Mouse (Mus musculus): ENCODE data around the gene Haus8.
A peak's percentile ranks its signal among the peaks of the same experiment; 100 is the strongest.
"Not testable (repeated sequence)": the region's sequence is repeated elsewhere in the genome, so short reads cannot be mapped to it uniquely, and the experiment has no call there.

The Haus8 gene

DNA sequence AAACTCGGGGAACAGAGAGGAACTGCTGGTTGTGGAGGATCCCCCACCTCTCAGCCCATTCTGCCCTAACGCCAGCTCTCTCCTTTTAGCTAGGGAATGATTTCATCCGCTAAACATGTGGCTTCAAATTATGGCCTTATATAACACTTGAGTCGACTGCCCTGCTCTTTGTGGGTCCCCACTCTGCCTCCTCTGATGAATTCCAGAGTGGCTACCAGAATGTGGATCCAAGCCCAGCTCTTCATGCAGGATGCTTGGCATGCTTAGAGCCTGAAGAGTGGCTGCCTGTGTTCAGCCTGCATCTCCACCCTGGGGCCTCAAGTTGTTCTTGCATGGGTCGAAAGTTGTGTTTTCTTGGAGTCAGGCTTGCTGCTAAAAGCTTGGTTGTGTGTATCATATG lies 9.9 kb upstream of the Haus8 start:
- DNase-seq (ENCODE audit: low spot score): no peak

DNA sequence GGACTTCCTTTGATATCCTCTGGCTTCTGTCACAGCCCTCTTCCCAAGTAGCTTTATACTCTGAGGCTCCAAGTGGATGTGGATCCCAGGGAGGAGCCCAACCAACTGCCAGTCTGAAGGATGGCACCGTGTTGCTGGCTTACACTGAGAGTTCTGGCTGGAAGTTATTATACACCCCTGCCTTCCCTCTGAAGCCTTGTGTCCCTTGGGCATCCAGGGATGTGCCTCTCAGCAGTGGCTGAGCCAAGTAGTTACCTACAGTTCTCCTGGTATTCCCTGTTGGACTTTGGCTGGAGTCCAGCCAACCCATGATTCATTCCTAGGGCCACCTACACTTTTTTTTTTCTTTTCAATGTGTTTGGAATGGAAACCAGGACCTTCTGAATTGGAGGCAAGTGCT lies 9.0 kb upstream of the Haus8 start:
- not testable (repeated sequence) for DNase-seq (ENCODE audit: low spot score)

DNA sequence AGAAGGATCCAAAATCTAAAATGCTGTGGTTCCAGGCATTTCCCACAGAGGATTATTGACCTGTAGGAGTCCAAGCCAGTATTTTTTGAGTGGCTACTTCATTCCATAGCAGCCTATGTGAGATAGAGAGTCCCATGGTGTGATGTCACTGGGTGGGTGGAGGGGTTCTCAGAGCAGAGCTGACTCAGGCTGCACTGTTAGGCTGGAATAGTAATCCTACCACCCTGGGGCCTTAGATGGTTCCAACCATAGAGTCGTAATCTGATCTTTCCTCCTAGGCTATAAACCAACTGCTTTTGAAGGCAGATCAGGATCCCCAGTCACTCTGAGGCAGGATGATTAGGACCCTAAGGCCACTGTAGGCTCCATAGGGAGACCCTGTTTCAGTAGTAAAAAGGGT lies 6.7 kb upstream of the Haus8 start:
- DNase-seq (ENCODE audit: low spot score): not testable (repeated sequence)

DNA sequence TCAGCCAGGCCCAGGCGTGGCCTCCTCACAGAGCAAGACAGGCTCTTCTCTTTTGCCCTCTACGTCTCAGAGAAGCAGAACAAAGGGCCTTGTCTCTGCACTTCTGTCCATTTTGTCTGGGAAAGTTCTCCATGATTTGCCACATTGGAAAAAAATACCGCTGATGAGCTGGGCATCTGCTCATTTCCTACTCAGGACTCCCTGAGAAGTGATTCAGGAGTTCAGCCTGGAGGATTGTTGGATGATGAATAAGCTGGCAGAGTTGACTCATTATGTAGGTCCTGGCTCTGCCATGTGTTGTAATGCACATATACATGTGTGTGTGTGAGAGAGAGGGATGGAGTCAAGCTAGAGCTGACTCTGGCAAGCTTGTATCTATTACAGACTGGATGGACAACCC lies 3.4 kb upstream of the Haus8 start:
- no peak for DNase-seq (ENCODE audit: low spot score)

DNA sequence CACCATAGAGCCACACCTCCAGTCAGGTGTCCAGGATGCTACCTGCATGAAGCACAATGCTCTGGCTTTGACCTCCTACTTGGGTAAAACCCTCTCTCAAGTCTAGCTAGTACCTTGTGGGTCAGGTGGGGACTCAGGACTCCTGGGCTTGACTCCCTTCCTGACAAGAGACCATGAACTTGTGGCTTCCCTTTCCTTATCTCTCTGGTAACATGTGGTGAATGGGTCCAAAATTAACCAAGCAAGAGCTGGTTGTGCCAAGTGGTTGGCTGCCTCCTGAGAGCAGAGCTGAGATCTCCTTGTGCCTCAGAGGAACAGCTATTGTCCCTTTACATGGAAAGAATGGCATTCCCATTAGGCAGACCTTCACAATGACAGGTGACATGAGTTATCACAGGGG lies 1.7 kb upstream of the Haus8 start:
- no peak for DNase-seq (ENCODE audit: low spot score)

DNA sequence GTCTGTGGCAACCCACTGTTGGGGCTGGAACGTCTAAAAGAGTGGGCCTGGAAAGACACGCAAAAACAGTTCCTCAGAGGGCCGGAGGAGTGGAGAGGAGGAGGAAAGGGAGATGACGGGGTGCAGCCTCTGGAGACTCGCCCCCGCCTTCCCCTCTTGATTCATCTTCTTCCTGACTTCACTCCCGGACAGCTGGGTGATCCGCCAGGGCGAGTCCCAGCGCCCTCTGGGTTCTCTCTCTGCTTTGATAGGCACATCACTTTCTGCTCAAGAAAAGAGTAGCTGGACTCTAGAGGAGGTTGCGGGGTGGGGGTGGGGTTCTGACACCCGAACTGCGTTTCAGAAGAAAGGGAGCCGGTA lies 397 bp upstream of the Haus8 start:
- DNase-seq (ENCODE audit: low spot score): peak; percentile 32

DNA sequence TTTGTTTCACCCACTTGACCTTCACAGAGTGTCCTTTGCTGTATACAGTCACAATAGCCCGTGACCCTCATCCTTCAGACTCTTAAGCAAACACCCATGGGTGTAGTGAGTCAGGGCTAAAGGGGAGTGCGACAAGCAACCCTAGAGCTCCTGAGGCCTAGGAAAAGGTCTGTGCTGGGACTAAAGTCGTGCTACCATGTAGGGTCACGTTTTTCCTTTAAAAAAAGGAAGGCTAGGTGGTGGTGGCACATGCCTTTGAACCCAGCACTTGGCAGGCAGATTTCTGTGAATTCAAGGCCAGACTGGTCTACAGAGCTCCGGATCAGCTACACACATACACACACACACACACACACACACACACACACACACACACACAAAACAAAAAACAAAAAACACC lies 1.1 kb downstream of the Haus8 start:
- DNase-seq (ENCODE audit: low spot score): no peak

DNA sequence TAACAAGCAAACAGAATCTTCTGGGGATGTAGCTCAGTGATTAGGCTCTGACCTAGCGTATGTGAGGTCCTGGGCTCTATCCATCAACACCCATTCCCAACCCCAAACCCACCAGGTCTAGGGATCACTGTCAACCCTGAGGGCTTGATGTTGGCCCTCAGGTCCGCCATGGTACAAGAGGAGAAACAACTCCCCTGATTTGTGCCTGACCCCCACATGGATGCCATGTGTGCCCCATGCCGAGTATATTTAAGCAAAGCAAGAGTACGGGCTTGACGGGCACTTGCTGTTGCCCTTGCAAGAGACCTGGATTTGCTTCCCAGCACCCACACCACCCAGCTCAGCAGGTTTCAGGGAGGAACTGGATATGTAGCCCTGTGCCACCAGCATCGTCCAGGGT lies 4.4 kb downstream of the Haus8 start:
- not testable (repeated sequence) for DNase-seq (ENCODE audit: low spot score)

DNA sequence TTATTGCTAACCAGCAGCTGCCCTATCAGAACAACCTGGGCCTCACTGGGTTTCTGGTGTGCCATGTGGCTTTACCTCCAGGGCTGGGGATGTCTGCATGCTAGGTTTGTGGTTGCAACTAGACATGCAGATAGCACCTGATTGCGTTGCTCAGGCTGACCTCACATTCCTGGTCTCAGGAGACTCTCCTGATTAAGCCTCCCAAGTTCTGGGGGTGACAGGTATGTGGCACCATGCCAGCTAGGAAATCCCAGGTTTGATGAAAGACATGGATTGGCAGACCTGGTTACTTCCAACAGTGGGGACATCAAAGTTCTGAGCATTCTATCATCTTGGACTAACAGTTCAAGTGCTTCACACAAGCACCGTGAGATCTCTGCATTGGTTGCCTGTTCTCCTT lies 5.0 kb downstream of the Haus8 start:
- DNase-seq (ENCODE audit: low spot score): no peak

DNA sequence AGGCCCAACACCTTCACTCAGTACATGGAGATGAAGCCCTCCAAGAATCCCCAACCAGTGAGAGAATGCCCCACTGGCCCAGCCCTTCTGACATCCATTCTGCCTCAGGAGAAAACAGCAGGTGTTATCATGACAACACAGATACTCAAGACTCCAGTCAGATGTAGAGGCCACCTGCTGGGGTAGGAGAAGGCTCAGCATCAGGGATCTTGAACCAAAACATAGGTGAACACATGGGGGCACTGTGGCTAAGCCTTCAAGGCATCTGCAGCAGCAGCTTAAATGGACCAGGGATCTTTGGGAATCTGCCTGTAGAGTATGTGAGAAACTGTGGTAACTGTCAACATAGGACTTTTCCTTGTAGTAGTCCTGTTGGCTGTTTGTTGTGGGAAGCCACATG lies 11.5 kb downstream of the Haus8 start:
- DNase-seq (ENCODE audit: low spot score): no peak

DNA sequence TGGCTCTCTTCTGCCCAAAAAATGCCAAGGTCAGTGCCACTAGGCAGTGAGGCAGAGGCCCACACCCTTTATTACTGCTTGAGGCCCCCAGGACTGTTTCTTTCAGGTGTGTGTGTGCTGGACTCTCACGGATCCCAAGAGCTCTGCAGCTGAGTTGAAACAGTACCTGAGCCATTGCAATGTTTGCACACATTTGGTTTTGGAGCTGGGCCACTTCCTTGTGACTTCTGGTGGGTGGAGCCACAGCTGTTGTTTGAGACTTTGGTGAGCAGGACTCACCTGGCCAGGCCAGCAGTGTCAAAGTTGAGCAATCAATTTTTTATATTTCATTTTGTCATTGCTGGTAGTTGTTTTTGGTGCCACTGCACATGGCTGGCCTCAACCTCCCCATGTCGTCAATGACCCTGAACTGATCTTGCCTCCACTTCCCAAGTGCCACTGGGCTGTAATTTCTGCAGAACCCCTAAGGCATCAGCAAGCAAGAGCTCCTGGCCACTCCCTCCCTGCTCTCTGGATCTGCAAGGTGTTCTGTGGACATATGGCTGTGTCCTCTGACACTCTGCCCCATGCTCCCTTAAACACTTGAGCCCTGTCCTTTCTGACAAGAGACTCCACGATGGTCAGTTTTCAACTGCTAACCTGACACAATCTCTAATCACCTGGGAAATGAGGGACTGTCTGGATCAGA lies 16.0 kb downstream of the Haus8 start:
- DNase-seq (ENCODE audit: low spot score): no peak

DNA sequence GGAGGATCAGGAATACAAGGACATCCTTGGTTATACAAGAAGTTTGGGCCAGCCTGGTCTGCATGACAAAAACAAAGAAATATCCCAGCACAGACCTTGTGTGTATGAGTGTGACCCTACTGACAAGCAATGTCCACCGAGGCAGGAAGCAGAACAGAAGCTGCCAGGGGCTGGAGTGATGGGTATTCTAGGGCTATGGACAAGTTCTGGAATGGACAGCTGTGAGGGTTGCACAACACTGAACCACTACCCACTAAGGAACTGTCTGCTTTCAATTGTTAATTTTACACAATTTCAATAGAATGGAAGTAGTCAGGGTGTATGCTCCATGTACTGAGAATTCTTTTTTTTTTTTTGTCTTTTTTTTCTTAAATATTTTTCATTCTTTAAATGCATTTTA lies 24.5 kb downstream of the Haus8 start:
- no peak for DNase-seq (ENCODE audit: low spot score)

DNA sequence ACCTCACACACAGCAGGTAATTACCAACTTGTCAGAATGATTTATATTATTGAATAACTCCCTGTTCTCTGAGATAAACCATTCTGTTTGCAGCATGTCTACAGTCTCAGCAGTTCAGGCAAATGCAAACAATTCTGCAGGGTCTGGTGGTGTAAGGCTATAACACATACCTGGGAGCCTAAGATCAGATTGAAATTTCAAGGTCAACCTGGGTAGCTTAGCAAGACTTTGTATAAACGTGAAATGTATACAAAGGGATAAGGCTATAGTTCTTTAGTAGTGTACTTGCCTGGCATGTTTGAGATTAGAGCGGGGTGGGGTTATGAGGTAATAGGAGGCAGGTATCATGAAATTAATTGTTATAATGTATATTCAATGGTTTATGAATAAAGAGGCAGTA lies 30.0 kb downstream of the Haus8 start:
- no peak for DNase-seq (ENCODE audit: low spot score)

DNA sequence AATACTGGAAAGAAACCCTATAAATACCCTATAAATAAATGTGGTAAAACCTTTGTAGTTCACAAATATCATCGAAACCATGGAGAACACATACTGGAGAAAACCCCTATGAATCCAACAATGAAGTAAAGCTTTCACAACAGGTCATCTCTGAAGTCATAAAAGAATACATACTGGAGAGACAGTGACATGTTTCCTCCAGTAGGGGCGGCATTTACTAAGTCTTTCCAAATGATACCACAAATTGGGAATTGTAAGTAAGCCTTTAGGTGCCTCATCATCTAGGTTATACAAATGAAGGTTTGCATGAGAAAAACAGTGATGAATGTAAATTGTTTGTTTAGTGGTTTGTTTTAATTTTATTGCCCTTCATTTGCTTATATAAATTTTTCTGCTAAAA lies 48.2 kb downstream of the Haus8 start:
- DNase-seq (ENCODE audit: low spot score): no peak

DNA sequence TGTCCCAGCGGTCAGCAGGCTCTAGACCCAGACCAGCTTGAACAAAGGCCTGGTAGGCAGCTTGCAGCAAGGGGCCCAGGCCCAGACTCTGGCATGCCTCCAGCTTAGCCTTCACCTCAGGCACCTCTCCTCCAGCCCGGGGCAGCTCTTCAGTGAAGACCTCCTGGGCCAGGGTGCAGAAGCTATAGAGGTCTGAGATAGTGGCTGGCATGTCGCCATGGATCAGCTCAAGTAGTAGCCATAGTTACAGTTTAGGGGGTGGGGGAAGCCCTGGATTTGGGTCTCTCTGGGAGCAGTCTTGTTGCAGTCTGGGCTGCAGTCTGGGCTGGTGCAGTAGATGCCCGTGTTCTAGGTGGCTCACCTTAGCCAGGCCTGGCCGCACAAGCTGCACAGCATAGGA lies 58.5 kb downstream of the Haus8 start:
- not testable (repeated sequence) for DNase-seq (ENCODE audit: low spot score)

DNA sequence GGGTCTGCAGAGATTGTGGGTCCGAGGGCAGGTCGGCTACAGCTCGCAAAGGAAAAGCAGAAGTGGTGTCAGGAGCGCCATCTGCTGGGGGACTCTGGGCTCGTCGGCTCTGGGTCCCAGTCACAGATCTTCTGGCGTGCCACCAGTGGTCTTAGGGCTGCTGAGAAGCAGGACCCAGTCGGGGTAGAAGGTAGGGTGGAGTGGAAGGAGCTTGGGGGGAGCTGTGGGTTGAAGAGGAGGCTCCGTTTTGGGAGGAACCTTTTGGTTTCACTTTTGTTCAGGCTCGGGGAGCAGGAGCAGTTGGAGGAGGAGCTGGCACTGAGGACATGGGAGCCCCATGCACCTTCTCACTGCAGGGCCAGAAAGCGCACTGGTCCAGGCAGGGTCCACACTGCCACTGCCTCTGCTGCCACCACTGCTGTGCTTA lies 67.2 kb downstream of the Haus8 start:
- peak; percentile 9 for DNase-seq (ENCODE audit: low spot score)
